Mouse (Mus musculus) myocyte (in vitro differentiated cells): Measurements from ENCODE around the gene Peli3. TPM values are rescaled to one million over a fixed set of nuclear protein-coding genes. Genes with fewer than 3 reads are reported as not detected.

Experiments used
- H3K27me3 ChIP-seq: one replicate; pipeline ENCODE4 v1.6.1; 2011; ENCODE audit not compliant: control insufficient read depth, insufficient read depth, insufficient read length
- H3K36me3 ChIP-seq: one replicate; pipeline ENCODE4 v1.6.1; 2011; ENCODE audit not compliant: control insufficient read depth, insufficient read depth
- H3K4me2 ChIP-seq: one replicate; pipeline ENCODE4 v1.6.1; 2011; ENCODE audit warnings: low read depth, control low read depth
- H3K4me3 ChIP-seq: one replicate; pipeline ENCODE4 v1.5.1; 2011; ENCODE audit warnings: mild to moderate bottlenecking, control low read depth, moderate library complexity
- H3K79me2 ChIP-seq: one replicate; pipeline ENCODE4 v1.6.1; 2011; ENCODE audit not compliant: control insufficient read depth, insufficient read depth
- H3ac ChIP-seq: one replicate; pipeline ENCODE4 v1.6.1; 2011; ENCODE audit not compliant: control insufficient read depth, insufficient read length
- CEBPB ChIP-seq: IDR thresholded peaks from 2 replicates; pipeline ENCODE4 v1.6.1; 2011; ENCODE audit warnings: mild to moderate bottlenecking, moderate library complexity; ENCODE audit not compliant: poor library complexity, insufficient read depth, severe bottlenecking
- E2F4 ChIP-seq: IDR thresholded peaks from one replicate; pipeline ENCODE4 v1.6.1; 2011; ENCODE audit warnings: mild to moderate bottlenecking, control low read depth, moderate library complexity; ENCODE audit not compliant: insufficient read depth
- MAX ChIP-seq: IDR thresholded peaks from one replicate; pipeline ENCODE4 v1.6.1; 2011; ENCODE audit warnings: low read depth, mild to moderate bottlenecking, control low read depth
- MYOD1 ChIP-seq, 3 experiments: IDR thresholded peaks; one replicate each; pipeline ENCODE4 v1.6.1; 2011; ENCODE audit warnings: control low read depth in 2 of 3, low read depth in 2 of 3, mild to moderate bottlenecking in 2 of 3, moderate library complexity in 1 of 3; ENCODE audit not compliant: insufficient read length in 2 of 3, control insufficient read depth in 1 of 3
- MYOG ChIP-seq, 3 experiments: IDR thresholded peaks; one replicate each; pipeline ENCODE4 v1.6.1; 2011; ENCODE audit warnings: control low read depth in 2 of 3, low read depth in 2 of 3, mild to moderate bottlenecking in 2 of 3; ENCODE audit not compliant: insufficient read length in 2 of 3, control insufficient read depth in 1 of 3, insufficient read depth in 1 of 3
- POLR2A ChIP-seq: IDR thresholded peaks from one replicate; pipeline ENCODE4 v1.6.1; 2011; ENCODE audit warnings: low read depth, mild to moderate bottlenecking, control low read depth, moderate library complexity; ENCODE audit not compliant: insufficient read length
- POLR2AphosphoS2 ChIP-seq: IDR thresholded peaks from one replicate; pipeline ENCODE4 v1.6.1; 2011; ENCODE audit warnings: low read depth, control low read depth; ENCODE audit not compliant: insufficient read length
- REST ChIP-seq: IDR thresholded peaks from one replicate; pipeline ENCODE4 v1.6.1; 2011; ENCODE audit warnings: mild to moderate bottlenecking, control low read depth, moderate library complexity; ENCODE audit not compliant: insufficient read depth, insufficient read length
- SRF ChIP-seq: IDR thresholded peaks from one replicate; pipeline ENCODE4 v1.6.1; 2011; ENCODE audit warnings: low read depth; ENCODE audit not compliant: control insufficient read depth, insufficient read length
- TCF12 ChIP-seq: IDR thresholded peaks from one replicate; pipeline ENCODE4 v1.6.1; 2011; ENCODE audit warnings: mild to moderate bottlenecking, control low read depth; ENCODE audit not compliant: poor library complexity, insufficient read depth, severe bottlenecking
- TCF3 ChIP-seq: IDR thresholded peaks from one replicate; pipeline ENCODE4 v1.6.1; 2011; ENCODE audit warnings: low read depth, control low read depth; ENCODE audit not compliant: insufficient read length
- USF1 ChIP-seq: IDR thresholded peaks from one replicate; pipeline ENCODE4 v1.6.1; 2011; ENCODE audit warnings: low read depth, mild to moderate bottlenecking, control low read depth, moderate library complexity
- polyA plus RNA-seq: library from polyadenylated mRNA; unstranded; fragments of >200 nt; fragmentation: generic; extraction: Trizol; gene quantifications from one replicate; pipeline ENCODE4 v1.2.1, GENCODE M21; 2012; ENCODE audit warnings: missing spikeins

Gene Peli3
- polyA plus RNA-seq, 1 experiment, result 0.49 TPM

DNA sequence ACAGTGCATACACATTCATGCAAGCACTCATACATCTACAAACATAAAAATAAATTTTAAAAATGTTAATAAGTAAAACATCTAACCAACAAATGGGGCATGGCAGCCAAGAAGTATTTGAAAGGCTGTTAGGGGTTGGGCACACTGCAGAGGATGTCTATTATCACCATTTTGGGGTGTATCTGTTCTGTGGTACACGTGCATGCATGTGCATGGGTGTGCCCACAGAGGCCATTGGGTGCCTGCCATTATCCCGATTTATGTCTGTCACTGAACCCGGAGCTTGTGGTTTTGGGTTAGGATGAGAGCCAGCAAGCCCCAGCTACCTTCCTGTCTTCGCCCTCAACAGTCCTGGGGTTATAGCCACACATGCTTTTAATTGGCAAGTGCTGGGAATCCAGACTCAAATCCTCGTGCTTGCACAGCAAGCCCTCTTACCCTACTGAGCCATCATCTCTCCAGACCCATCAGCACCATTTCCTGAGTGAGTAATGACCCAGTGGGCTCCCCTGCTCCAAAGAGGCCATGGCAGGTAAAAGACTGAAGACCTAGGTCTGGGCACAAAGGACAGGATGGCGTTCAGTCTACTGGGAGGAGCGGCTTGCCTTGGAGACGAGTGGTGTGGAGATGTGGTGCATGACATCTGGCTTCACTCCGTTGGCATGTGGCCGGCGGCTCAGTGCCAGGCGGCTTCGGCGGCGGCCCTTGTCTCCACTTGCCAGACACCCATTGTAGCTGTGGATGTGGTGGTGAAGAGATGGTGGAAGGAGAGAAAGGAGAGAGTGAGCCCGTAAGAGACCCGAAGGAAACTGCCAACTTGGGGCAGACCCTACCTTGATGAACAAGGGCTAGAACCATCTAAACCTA is 5.2 kb downstream of the Peli3 start:
- Histone ChIP-seq H3ac (no peak overlapping the region), H3K79me2 (no peaks in the 10 kb centered on the region), H3K4me2 (peak overlapping the region; percentile 36), H3K27me3 (peaks cover 2% of the 10 kb centered on the region), H3K36me3 (no peaks in the 10 kb centered on the region), H3K4me3 (no peak overlapping the region)
- TF ChIP-seq CEBPB (no peak), MAX (no peak), SRF (no peak), E2F4 (no peak), MYOD1 (IDR thresholded peaks at IDR 0.05; ENCODE audit: control insufficient read depth in 1 of 3, insufficient read length in 2 of 3, low read depth in 2 of 3) (no peak), REST (no peak), MYOG (IDR thresholded peaks at IDR 0.05; ENCODE audit: control insufficient read depth in 1 of 3, insufficient read depth in 1 of 3, insufficient read length in 2 of 3, low read depth in 2 of 3) (no peak), TCF3 (no peak), TCF12 (no peak)

- Histone ChIP-seq H3ac (no peak overlapping the region), H3K36me3 (no peaks in the 10 kb centered on the region), H3K79me2 (no peaks in the 10 kb centered on the region), H3K4me2 (no peak overlapping the region), H3K27me3 (peaks cover 9% of the 10 kb centered on the region), H3K4me3 (no peak overlapping the region)
- no peak for TF ChIP-seq POLR2AphosphoS2
- no peak for TF ChIP-seq SRF
- TF ChIP-seq MAX, result no peak
- TF ChIP-seq E2F4, result no peak
- TF ChIP-seq TCF12, result no peak
- no peak for TF ChIP-seq MYOD1 (IDR thresholded peaks at IDR 0.05; ENCODE audit: control insufficient read depth in 1 of 3, insufficient read length in 2 of 3, low read depth in 2 of 3)
- no peak for TF ChIP-seq TCF3
- no peak for TF ChIP-seq MYOG (IDR thresholded peaks at IDR 0.05; ENCODE audit: control insufficient read depth in 1 of 3, insufficient read depth in 1 of 3, insufficient read length in 2 of 3, low read depth in 2 of 3)
- TF ChIP-seq CEBPB, result no peak
Observed at GRCm38 (mm10) chr19:4936896-4937295, 6.0 kb downstream of the Peli3 start.

GRCm38 (mm10) chr19:4928781-4929180 is 14.1 kb downstream of the Peli3 start:
- Histone ChIP-seq H3K27me3 (peaks cover 11% of the 10 kb centered on the region), H3K4me3 (peak overlapping the region; percentile 63), H3K79me2 (peaks cover 19% of the 10 kb centered on the region), H3ac (no peak overlapping the region), H3K36me3 (no peaks in the 10 kb centered on the region), H3K4me2 (peak overlapping the region; percentile 97)
- TF ChIP-seq CEBPB (no peak), MYOG (IDR thresholded peaks at IDR 0.05; ENCODE audit: control insufficient read depth in 1 of 3, insufficient read depth in 1 of 3, insufficient read length in 2 of 3, low read depth in 2 of 3) (no peak), MYOD1 (IDR thresholded peaks at IDR 0.05; ENCODE audit: control insufficient read depth in 1 of 3, insufficient read length in 2 of 3, low read depth in 2 of 3) (no peak), POLR2AphosphoS2 (no peak), E2F4 (no peak), TCF3 (no peak), USF1 (no peak), REST (no peak), MAX (no peak), POLR2A (no peak), TCF12 (no peak), SRF (no peak)

DNA sequence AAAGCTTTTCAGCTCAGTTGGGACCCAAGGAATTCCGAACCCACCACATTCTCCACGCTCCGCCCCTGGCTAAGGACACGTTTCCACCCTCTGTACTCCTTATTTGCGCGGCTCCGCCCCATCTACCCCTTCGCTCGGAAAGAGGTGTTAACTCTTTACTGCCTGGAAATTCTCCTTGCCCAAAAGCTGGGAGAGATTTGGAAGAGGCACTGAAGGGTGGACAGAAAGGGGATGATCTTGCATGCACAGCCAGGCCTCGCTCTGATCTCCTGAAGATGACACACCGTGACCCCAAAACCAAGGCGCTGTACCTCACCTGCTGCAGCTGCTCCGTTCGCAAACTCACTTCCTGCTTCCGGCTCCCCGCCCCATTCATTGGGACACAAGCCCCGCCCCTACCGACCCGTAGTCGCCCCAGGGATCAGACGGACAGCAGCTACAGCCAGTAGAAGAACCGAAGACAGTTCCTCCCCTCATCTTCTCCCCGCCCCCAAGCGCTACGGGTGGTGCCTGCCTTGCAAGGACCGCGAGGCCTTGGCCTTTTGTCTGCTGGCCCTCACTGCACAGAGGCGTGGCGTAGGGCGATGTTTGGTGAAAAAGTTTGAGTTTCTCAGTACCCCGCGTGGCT is 14.9 kb downstream of the Peli3 start, which contains the start of gene Dpp3:
TSS of gene Dpp3 (minus strand) at position 384 of the 628 bp plus-strand sequence.
- Histone ChIP-seq H3K27me3 (peaks cover 11% of the 10 kb centered on the region), H3ac (no peak within 1 kb of the TSS), H3K79me2 (peaks cover 19% of the 10 kb centered on the region), H3K4me2 (peak within 1 kb of the TSS; percentile 97), H3K36me3 (peaks cover 5% of the 10 kb centered on the region), H3K4me3 (peak within 1 kb of the TSS; percentile 63)
- TF ChIP-seq CEBPB (no peak), POLR2AphosphoS2 (peak; percentile 71), MAX (no peak), POLR2A (peak; percentile 84), MYOD1 (IDR thresholded peaks at IDR 0.05; ENCODE audit: control insufficient read depth in 1 of 3, insufficient read length in 2 of 3, low read depth in 2 of 3) (peak in 2 of 3 experiments; percentile 65 to 81), E2F4 (no peak), MYOG (IDR thresholded peaks at IDR 0.05; ENCODE audit: control insufficient read depth in 1 of 3, insufficient read depth in 1 of 3, insufficient read length in 2 of 3, low read depth in 2 of 3) (peak in 2 of 3 experiments; percentile 48 to 78), SRF (peak; percentile 22)
